Mouse (Mus musculus) myocyte (in vitro differentiated cells): ENCODE data around the gene Gm20388.

Experiments
- CEBPB ChIP-seq: IDR thresholded peaks from 2 replicates; pipeline ENCODE4 v1.6.1; 2011; ENCODE audit warnings: mild to moderate bottlenecking, moderate library complexity; ENCODE audit not compliant: poor library complexity, insufficient read depth, severe bottlenecking
- MAX ChIP-seq: IDR thresholded peaks from one replicate; pipeline ENCODE4 v1.6.1; 2011; ENCODE audit warnings: low read depth, mild to moderate bottlenecking, control low read depth
- MYOG ChIP-seq, 3 experiments: IDR thresholded peaks; one replicate each; pipeline ENCODE4 v1.6.1; 2011; ENCODE audit warnings: control low read depth in 2 of 3, low read depth in 2 of 3, mild to moderate bottlenecking in 2 of 3; ENCODE audit not compliant: insufficient read length in 2 of 3, control insufficient read depth in 1 of 3, insufficient read depth in 1 of 3
- POLR2A ChIP-seq: IDR thresholded peaks from one replicate; pipeline ENCODE4 v1.6.1; 2011; ENCODE audit warnings: low read depth, mild to moderate bottlenecking, control low read depth, moderate library complexity; ENCODE audit not compliant: insufficient read length
- REST ChIP-seq: IDR thresholded peaks from one replicate; pipeline ENCODE4 v1.6.1; 2011; ENCODE audit warnings: mild to moderate bottlenecking, control low read depth, moderate library complexity; ENCODE audit not compliant: insufficient read depth, insufficient read length
- SRF ChIP-seq: IDR thresholded peaks from one replicate; pipeline ENCODE4 v1.6.1; 2011; ENCODE audit warnings: low read depth; ENCODE audit not compliant: control insufficient read depth, insufficient read length
- TCF12 ChIP-seq: IDR thresholded peaks from one replicate; pipeline ENCODE4 v1.6.1; 2011; ENCODE audit warnings: mild to moderate bottlenecking, control low read depth; ENCODE audit not compliant: poor library complexity, insufficient read depth, severe bottlenecking
- TCF3 ChIP-seq: IDR thresholded peaks from one replicate; pipeline ENCODE4 v1.6.1; 2011; ENCODE audit warnings: low read depth, control low read depth; ENCODE audit not compliant: insufficient read length
- USF1 ChIP-seq: IDR thresholded peaks from one replicate; pipeline ENCODE4 v1.6.1; 2011; ENCODE audit warnings: low read depth, mild to moderate bottlenecking, control low read depth, moderate library complexity

- TF ChIP-seq USF1 (no peak), POLR2A (no peak), MYOG (IDR thresholded peaks at IDR 0.05; ENCODE audit: control insufficient read depth in 1 of 3, insufficient read depth in 1 of 3, insufficient read length in 2 of 3, low read depth in 2 of 3) (no peak), TCF3 (no peak), TCF12 (no peak), SRF (no peak), CEBPB (no peak), REST (no peak), MAX (no peak)
These were observed 2410.8 kb downstream of the Gm20388 start for GRCm38 (mm10) chr8:122321455-122321921.
